Mouse (Mus musculus) retina, postnatal 7 days (tissue): ENCODE measurements around the gene Ccdc40.
A peak's percentile ranks its signal among the peaks of the same experiment; 100 is the strongest.
"Not testable (repeated sequence)": the region's sequence is repeated elsewhere in the genome, so short reads cannot be mapped to it uniquely, and the experiment has no call there.

Source experiments
- DNase-seq: peaks from one replicate; pipeline ENCODE4 v3.0.0-alpha.2; 2012; ENCODE audit warnings: low read depth, low spot score

Ccdc40 gene

GRCm38 (mm10) chr11:119285791-119286527, 57.6 kb downstream of the Ccdc40 start:
- DNase-seq = no peak

- DNase-seq = no peak
These were observed 59.0 kb downstream of the Ccdc40 start for GRCm38 (mm10) chr11:119287207-119287992.

- not testable (repeated sequence) for DNase-seq
These were observed 64.5 kb downstream of the Ccdc40 start for GRCm38 (mm10) chr11:119292861-119293260.

- no peak for DNase-seq
These were observed 69.6 kb downstream of the Ccdc40 start for GRCm38 (mm10) chr11:119297996-119298395.

GRCm38 (mm10) chr11:119298917-119299316, 70.5 kb downstream of the Ccdc40 start:
- DNase-seq = no peak

GRCm38 (mm10) chr11:119299391-119300245, 71.2 kb downstream of the Ccdc40 start, which contains the start of gene Eif4a3:
TSS of gene Eif4a3 (minus strand) at chr11:119300089.
- DNase-seq = peak; percentile 98

GRCm38 (mm10) chr11:119300246-119300935, 72.0 kb downstream of the Ccdc40 start:
- DNase-seq = no peak

GRCm38 (mm10) chr11:119300986-119301385, 72.6 kb downstream of the Ccdc40 start:
- no peak for DNase-seq

GRCm38 (mm10) chr11:119304904-119305712, 76.7 kb downstream of the Ccdc40 start:
- peak; percentile 31 for DNase-seq

- no peak for DNase-seq
These were observed 78.6 kb downstream of the Ccdc40 start for GRCm38 (mm10) chr11:119306762-119307657.

GRCm38 (mm10) chr11:119307658-119307867, 79.2 kb downstream of the Ccdc40 start, which contains the start of gene Card14:
TSS of gene Card14 (plus strand) at chr11:119307768.
- no peak for DNase-seq

- no peak for DNase-seq
These were observed 79.5 kb downstream of the Ccdc40 start for GRCm38 (mm10) chr11:119307916-119308315.

GRCm38 (mm10) chr11:119310621-119311020, 82.2 kb downstream of the Ccdc40 start:
- DNase-seq = no peak

GRCm38 (mm10) chr11:119314252-119314936, 86.0 kb downstream of the Ccdc40 start:
- no peak for DNase-seq
